Mouse (Mus musculus): ENCODE measurements around the gene Nrgn. TPM values are rescaled to one million over a fixed set of nuclear protein-coding genes. Genes with fewer than 3 reads are reported as not detected.

The Nrgn gene
- polyA plus RNA-seq, 1 experiment from 2014 or later, result 8.8 TPM

GRCm38 (mm10) chr9:37572204-37572876 is 19.6 kb upstream of the Nrgn start:
- ATAC-seq (ENCODE audit: low read depth), result peak; percentile 20; the same call in 1 of the 2 replicates
- H3K36me3 ChIP-seq, result no peaks in the 10 kb centered on the region
- DNase-seq, result no peak
- H3K4me3 ChIP-seq (replicated peaks), result no peak overlapping the region
- H3K4me2 ChIP-seq, result no peak overlapping the region
- 7% methylated on average over 3 of the region's 3 CpGs for WGBS (ENCODE audit: insufficient replicate concordance)
- H3K9ac ChIP-seq, result 0 out of 2 replicates have a peak overlapping the region, but pooled peaks have one; percentile 19
- peaks cover 68% of the 10 kb centered on the region for H3K4me1 ChIP-seq (replicated peaks)
- H3K27me3 ChIP-seq, result no peaks in the 10 kb centered on the region
- no peaks in the 10 kb centered on the region for H3K9me3 ChIP-seq (replicated peaks)
- H3K27ac ChIP-seq, result peak overlapping the region; percentile 44; the same call in 1 of the 2 replicates

GRCm38 (mm10) chr9:37569231-37569835 is 16.6 kb upstream of the Nrgn start:
- peaks cover 86% of the 10 kb centered on the region for H3K4me1 ChIP-seq (replicated peaks)
- ATAC-seq (ENCODE audit: low read depth) (peak; percentile 52), DNase-seq (no peak)
- no peaks in the 10 kb centered on the region for H3K27me3 ChIP-seq
- no peak overlapping the region for H3K27ac ChIP-seq
- H3K4me3 ChIP-seq (replicated peaks), result no peak overlapping the region
- no peaks in the 10 kb centered on the region for H3K36me3 ChIP-seq
- no peak overlapping the region for H3K4me2 ChIP-seq
- H3K9me3 ChIP-seq (replicated peaks), result no peaks in the 10 kb centered on the region
- 27% methylated on average over 2 of the region's 2 CpGs for WGBS (ENCODE audit: insufficient replicate concordance)
- no peak overlapping the region for H3K9ac ChIP-seq

- 40% methylated on average over 4 of the region's 4 CpGs for WGBS (ENCODE audit: insufficient replicate concordance)
- no peak for ATAC-seq (ENCODE audit: low read depth)
- no peak overlapping the region for H3K9ac ChIP-seq
- H3K27ac ChIP-seq, result peak overlapping the region; percentile 25; the same call in 1 of the 2 replicates
- H3K9me3 ChIP-seq (replicated peaks), result no peaks in the 10 kb centered on the region
- H3K36me3 ChIP-seq, result no peaks in the 10 kb centered on the region
- no peak overlapping the region for H3K4me3 ChIP-seq (replicated peaks)
- no peak for DNase-seq
- peaks cover 92% of the 10 kb centered on the region for H3K4me1 ChIP-seq (replicated peaks)
- no peaks in the 10 kb centered on the region for H3K27me3 ChIP-seq
- H3K4me2 ChIP-seq, result peak overlapping the region; percentile 50
These were observed 16.0 kb upstream of the Nrgn start for GRCm38 (mm10) chr9:37568605-37569214.

- Histone ChIP-seq H3K4me2 (peak overlapping the region; percentile 50), H3K4me1 (replicated peaks) (peaks cover 91% of the 10 kb centered on the region), H3K4me3 (replicated peaks) (peak overlapping the region; percentile 16), H3K27me3 (no peaks in the 10 kb centered on the region), H3K9ac (peak overlapping the region; percentile 37), H3K9me3 (replicated peaks) (no peaks in the 10 kb centered on the region), H3K36me3 (no peaks in the 10 kb centered on the region), H3K27ac (peak overlapping the region; percentile 32)
- 9% methylated on average over 15 of the region's 15 CpGs for WGBS (ENCODE audit: insufficient replicate concordance)
- peak; percentile 25; the same call in 1 of the 2 replicates for ATAC-seq (ENCODE audit: low read depth)
- no peak for DNase-seq
These were observed 15.3 kb upstream of the Nrgn start for GRCm38 (mm10) chr9:37567892-37568604.

- Histone ChIP-seq H3K4me1 (replicated peaks) (peaks cover 85% of the 10 kb centered on the region), H3K27ac (peak overlapping the region; percentile 32), H3K9ac (peak overlapping the region; percentile 37; the same call in 1 of the 2 replicates), H3K36me3 (no peaks in the 10 kb centered on the region), H3K4me3 (replicated peaks) (peak overlapping the region; percentile 16), H3K4me2 (peak overlapping the region; percentile 50), H3K27me3 (no peaks in the 10 kb centered on the region), H3K9me3 (replicated peaks) (no peaks in the 10 kb centered on the region)
- WGBS (ENCODE audit: insufficient replicate concordance), result 20% methylated on average over 5 of the region's 5 CpGs
- ATAC-seq (ENCODE audit: low read depth), result peak; percentile 74
- peak; percentile 13 for DNase-seq
These were observed 14.8 kb upstream of the Nrgn start for GRCm38 (mm10) chr9:37567454-37567853.

- Histone ChIP-seq H3K9me3 (replicated peaks) (no peaks in the 10 kb centered on the region), H3K27me3 (no peaks in the 10 kb centered on the region), H3K36me3 (no peaks in the 10 kb centered on the region), H3K27ac (peak overlapping the region; percentile 40), H3K4me1 (replicated peaks) (peaks cover 80% of the 10 kb centered on the region), H3K4me2 (no peak overlapping the region), H3K9ac (no peak overlapping the region), H3K4me3 (replicated peaks) (no peak overlapping the region)
- WGBS (ENCODE audit: insufficient replicate concordance), result 20% methylated on average over 2 of the region's 2 CpGs
- ATAC-seq (ENCODE audit: low read depth) (peak; percentile 55), DNase-seq (no peak)
These were observed 14.3 kb upstream of the Nrgn start for GRCm38 (mm10) chr9:37567019-37567418.

- Histone ChIP-seq H3K4me2 (no peak overlapping the region), H3K36me3 (no peaks in the 10 kb centered on the region), H3K9me3 (replicated peaks) (no peaks in the 10 kb centered on the region), H3K4me3 (replicated peaks) (no peak overlapping the region), H3K4me1 (replicated peaks) (peaks cover 49% of the 10 kb centered on the region), H3K27me3 (no peaks in the 10 kb centered on the region), H3K9ac (no peak overlapping the region), H3K27ac (no peak overlapping the region)
- ATAC-seq (ENCODE audit: low read depth) (peak; percentile 45; the same call in 1 of the 2 replicates), DNase-seq (no peak)
- WGBS (ENCODE audit: insufficient replicate concordance), result 25% methylated on average over 1 of the region's 1 CpGs
These were observed 11.1 kb upstream of the Nrgn start for GRCm38 (mm10) chr9:37563805-37564204.

- DNase-seq (no peak), ATAC-seq (ENCODE audit: low read depth) (no peak)
- no peaks in the 10 kb centered on the region for H3K9me3 ChIP-seq (replicated peaks)
- no peak overlapping the region for H3K9ac ChIP-seq
- H3K27me3 ChIP-seq, result no peaks in the 10 kb centered on the region
- H3K4me3 ChIP-seq (replicated peaks), result no peak overlapping the region
- no peak overlapping the region for H3K4me2 ChIP-seq
- WGBS (ENCODE audit: insufficient replicate concordance), result 80% methylated on average over 2 of the region's 2 CpGs
- H3K4me1 ChIP-seq (replicated peaks), result peaks cover 17% of the 10 kb centered on the region
- H3K27ac ChIP-seq, result no peak overlapping the region
- H3K36me3 ChIP-seq, result no peaks in the 10 kb centered on the region
These were observed 7.9 kb upstream of the Nrgn start for GRCm38 (mm10) chr9:37560617-37561016.

GRCm38 (mm10) chr9:37556366-37556765 is 3.7 kb upstream of the Nrgn start:
- ATAC-seq (ENCODE audit: low read depth) (no peak), DNase-seq (no peak)
- Histone ChIP-seq H3K27me3 (peaks cover 18% of the 10 kb centered on the region), H3K9me3 (replicated peaks) (no peaks in the 10 kb centered on the region), H3K27ac (no peak overlapping the region), H3K4me1 (replicated peaks) (peaks cover 42% of the 10 kb centered on the region), H3K4me2 (no peak overlapping the region), H3K4me3 (replicated peaks) (no peak overlapping the region), H3K36me3 (no peaks in the 10 kb centered on the region), H3K9ac (no peak overlapping the region)
- 44% methylated on average over 3 of the region's 3 CpGs for WGBS (ENCODE audit: insufficient replicate concordance)

GRCm38 (mm10) chr9:37554838-37555748 is 2.4 kb upstream of the Nrgn start, which contains the start of gene Siae:
TSS of gene Siae (plus strand) at chr9:37555698.
- no peak for ATAC-seq (ENCODE audit: low read depth)
- Histone ChIP-seq H3K4me2 (no peak within 1 kb of the TSS), H3K4me1 (replicated peaks) (peaks cover 44% of the 10 kb centered on the region), H3K4me3 (replicated peaks) (no peak within 1 kb of the TSS), H3K9ac (no peak within 1 kb of the TSS), H3K36me3 (no peaks in the 10 kb centered on the region), H3K9me3 (replicated peaks) (no peaks in the 10 kb centered on the region), H3K27ac (peak within 1 kb of the TSS; percentile 59), H3K27me3 (peaks cover 29% of the 10 kb centered on the region)
- WGBS (ENCODE audit: insufficient replicate concordance), result 28% methylated on average over 7 of the region's 7 CpGs
- no peak for DNase-seq
